Mouse (Mus musculus) ES-E14 (cell line): Measurements from ENCODE around the gene D930007J09Rik.

Experiments used
- CHD2 ChIP-seq: IDR thresholded peaks from 2 replicates; pipeline ENCODE4 v1.6.1; 2014; ENCODE audit warnings: mild to moderate bottlenecking, low read depth, low read length, inconsistent platforms
- HCFC1 ChIP-seq: IDR thresholded peaks from 2 replicates; pipeline ENCODE4 v1.6.1; 2012; ENCODE audit warnings: low read length, inconsistent platforms, borderline replicate concordance; ENCODE audit not compliant: insufficient read depth
- MAFK ChIP-seq: IDR thresholded peaks from 2 replicates; pipeline ENCODE4 v1.6.1; 2014; ENCODE audit warnings: mild to moderate bottlenecking, low read depth, low read length, inconsistent platforms; ENCODE audit not compliant: insufficient read depth
- ZC3H11A ChIP-seq: IDR thresholded peaks from 2 replicates; pipeline ENCODE4 v1.6.1; 2012; ENCODE audit warnings: low read depth, mild to moderate bottlenecking, inconsistent platforms, low read length, borderline replicate concordance
- ZNF384 ChIP-seq: IDR thresholded peaks from 2 replicates; pipeline ENCODE4 v1.6.1; 2012; ENCODE audit warnings: low read depth, low read length, inconsistent platforms

DNA sequence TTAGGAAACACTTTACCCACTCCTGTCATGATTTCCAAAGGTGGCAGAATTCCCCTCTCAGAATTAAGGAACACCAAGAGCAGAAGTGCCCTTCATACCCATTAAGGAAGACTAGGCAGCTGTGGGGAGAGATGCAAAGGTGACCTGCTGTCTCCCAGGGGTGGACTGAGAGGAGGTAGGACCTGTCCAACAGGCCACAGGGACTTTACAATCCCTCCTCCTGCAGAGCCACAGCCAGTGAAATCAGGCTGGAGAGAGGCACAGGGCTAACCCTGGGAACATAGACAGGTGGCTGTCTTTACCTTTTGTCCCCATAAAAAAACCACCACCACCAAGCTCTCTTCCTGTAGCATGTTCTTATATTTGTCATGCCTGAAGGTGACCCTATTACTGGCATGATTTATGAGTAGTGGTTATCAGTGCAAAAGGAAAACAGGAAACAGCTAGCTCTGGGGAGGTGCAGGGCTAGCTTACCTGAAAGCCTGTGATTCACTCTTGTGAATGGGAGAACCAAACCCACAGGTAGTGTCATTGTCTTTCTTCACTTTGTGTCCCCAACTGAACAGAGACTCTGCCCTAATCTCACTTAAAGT is 47.0 kb upstream of the D930007J09Rik start:
- no peak for TF ChIP-seq ZNF384
- no peak for TF ChIP-seq CHD2
- TF ChIP-seq HCFC1: no peak
- TF ChIP-seq MAFK: no peak
- no peak for TF ChIP-seq ZC3H11A
